Mouse (Mus musculus): ENCODE measurements around the gene Itgb2. TPM values are rescaled to one million over a fixed set of nuclear protein-coding genes. Genes with fewer than 3 reads are reported as not detected.

The Itgb2 gene
- total RNA-seq, 4 experiments from 2014 or later: 3.3 to 25.5 (median 3.7) TPM

DNA sequence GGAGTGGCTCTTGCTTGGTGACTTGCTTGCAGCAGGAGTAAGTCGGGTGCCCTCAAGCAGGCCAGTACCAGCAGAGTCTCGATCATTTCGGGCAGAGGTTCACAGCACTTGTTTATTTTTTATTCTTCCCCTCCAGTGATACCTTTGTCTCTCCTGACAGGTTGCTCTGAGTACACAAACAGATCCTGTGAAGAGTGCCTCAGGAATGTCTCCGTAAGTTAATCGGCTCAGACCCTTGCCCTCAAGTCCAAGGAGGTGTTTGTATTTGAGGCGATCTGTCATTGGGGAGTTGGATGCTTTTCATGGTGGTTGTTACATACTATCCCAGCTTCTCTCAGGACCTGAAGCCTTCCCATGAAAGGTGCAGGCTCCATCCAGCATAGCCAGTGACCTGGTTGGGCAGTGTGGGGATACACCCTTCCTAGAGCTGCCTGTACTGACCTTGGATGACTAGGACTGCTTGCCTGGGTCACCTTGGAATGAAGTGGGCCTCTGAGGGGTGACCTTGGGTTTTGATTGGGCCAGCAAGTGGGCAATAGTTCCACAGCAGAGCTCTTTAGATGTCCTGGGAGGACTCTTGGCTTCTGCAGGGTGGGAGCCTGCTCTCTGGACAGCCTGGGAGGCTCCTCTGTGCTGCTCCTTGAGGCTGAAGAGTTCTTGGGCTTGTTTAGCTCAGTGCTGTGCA is 57.2 kb downstream of the Itgb2 start:
- no peak for DNase-seq (ENCODE audit: low spot score)

DNA sequence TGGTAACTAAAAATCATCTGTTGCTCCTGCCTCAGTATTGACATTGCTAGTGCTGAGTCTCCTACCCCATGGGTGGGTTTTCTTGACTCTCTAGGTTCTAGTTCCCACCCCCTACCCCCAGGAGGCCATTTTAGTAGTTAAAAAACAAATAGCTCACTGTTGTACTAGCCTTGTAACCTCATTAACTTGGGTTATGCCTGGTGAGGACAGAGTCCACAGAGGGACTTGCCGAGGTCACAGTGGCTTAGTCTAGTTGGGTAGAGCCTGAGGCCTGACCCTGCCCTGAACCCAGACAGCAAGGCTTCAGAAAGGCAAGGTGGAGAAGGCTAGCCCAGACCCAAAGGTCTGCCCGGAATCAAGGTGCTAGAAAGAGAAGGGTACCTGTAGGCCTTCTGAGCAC is 58.0 kb downstream of the Itgb2 start:
- no peak for DNase-seq (ENCODE audit: low spot score)

DNA sequence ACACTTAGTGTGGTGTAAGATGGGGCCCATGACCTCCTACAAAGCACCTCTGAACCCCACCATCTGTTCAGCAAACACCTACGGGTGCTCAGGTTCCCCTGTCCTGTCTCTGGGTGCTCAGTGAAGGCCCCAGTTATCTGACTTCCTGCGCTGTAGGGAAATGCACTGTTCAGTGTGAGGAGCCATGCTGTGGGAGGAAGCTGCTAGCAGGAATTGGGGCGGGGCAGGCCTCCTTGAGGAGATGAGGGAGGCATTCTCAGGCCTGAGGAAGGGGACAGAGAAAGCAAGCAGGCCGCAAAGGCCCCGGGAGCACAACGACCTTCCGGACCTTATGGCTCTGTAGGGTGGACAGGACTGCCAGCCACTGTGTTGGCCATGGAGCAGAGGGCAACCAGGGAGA is 59.1 kb downstream of the Itgb2 start:
- DNase-seq (ENCODE audit: low spot score): no peak

DNA sequence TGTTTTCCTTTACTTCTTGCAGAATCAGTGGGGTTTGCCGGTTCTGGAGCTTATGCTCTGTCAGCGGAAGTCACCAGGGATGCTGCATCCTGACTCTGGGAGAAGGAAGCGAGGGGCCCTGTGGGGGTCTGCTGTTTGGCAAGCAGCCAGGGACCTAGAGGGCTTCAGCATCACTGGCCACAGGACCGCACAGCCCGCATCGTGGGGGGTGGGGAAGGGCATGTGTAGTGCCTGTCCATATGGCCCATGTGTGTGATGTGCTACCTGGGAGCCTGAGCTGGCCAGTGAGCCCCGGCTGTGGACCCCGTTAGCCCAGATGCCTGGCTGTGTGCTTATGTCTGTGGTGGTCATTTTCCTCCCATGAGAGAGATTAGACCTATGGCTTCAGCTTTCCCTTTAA is 59.7 kb downstream of the Itgb2 start:
- DNase-seq (ENCODE audit: low spot score): no peak

DNA sequence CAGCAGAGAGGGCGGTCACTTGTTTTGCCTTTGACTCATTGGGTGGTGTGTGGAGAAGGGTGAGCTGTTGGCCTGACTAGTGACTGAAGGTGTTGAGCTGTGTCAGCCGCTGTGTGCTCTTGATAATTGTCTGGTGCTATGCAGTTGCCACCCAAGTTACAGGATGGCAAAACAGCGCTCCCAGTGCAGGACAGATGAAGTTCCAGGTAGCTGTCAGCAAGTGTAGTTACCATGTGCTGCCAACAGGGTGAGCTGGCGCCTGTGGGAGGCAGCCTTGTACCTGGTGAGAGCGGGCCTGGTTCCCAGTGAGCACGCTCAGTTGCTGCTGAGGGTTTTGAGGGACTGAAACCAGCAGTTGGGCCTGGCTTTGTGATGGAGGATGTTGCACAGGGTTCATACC is 60.8 kb downstream of the Itgb2 start:
- no peak for DNase-seq (ENCODE audit: low spot score)

DNA sequence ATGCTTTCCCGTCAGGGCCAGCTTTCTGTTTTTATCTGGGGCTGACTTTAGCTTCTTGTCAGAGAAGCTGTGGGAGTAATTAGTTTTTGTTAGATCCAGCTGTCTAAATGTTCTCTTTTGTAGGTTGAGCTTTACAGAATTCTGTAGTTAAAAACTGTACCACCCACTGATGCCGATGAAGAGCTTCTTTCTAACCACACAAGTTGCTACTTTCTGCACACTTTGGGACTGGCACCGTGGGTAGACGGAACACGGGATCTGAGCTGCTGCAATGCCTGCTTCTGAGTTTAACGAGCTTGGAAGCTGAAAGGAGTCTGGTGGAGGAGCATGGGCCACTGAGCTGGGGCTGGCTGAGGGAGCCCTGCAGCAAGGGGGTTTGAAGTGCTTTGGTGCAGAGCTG is 61.5 kb downstream of the Itgb2 start:
- no peak for DNase-seq (ENCODE audit: low spot score)

DNA sequence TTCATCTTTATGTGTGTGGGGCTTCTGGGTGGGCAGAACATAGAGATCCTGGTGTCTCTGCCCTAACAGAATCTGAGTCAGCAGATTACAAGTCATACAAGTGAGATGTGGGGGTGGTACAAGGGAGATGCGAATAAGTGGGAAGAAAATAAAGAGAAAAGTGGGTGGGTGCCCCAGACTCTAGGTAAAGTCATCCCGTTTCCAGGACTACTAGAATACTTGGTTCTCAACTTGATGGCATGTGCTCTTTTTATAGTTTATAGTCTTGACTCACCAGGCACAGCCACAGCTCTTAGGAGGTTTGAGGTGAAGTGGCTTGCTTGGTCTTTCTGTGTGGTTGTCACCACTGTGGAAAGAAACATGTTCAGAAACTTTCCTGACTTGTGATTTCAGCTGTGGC is 66.0 kb downstream of the Itgb2 start:
- no peak for DNase-seq (ENCODE audit: low spot score)

DNA sequence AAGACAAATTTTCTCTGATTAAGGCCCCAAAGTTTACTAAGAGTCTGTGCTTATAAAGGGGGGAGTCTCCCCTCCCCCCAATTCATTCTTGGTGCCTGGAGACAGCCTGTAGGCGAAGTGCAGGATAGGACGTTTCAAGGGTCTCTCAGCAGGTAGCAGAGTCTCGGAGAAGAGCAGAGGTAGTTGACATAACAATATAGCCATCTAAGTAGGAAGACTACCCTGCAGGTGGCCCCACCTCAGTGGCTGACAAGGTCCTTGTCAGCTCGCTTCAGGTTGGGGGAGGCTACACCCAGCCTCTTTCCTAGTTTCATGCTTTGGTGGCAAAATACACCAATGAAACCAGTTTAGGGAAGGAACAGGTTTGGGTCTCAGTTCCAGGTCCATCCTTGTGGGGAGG is 73.0 kb downstream of the Itgb2 start:
- DNase-seq (ENCODE audit: low spot score): no peak

DNA sequence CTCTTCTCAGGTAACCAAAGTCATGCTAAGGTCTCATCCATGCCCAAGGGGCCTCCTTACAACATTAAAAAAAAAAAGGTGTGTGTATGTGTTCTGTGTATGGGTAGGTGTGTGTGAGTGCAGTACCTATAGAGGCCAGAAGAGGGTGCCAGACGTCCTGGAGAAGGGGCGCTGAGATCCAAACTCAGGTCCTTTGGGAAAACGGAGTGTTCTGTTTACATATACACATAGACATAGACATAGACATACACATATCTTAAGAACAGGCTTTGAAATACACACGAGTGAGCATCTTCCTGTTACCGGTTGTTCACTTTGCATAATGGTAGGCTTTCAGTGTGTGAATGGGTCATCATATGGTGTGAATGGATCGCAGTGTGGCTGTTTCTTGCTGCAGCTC is 74.1 kb downstream of the Itgb2 start:
- no peak for DNase-seq (ENCODE audit: low spot score)

DNA sequence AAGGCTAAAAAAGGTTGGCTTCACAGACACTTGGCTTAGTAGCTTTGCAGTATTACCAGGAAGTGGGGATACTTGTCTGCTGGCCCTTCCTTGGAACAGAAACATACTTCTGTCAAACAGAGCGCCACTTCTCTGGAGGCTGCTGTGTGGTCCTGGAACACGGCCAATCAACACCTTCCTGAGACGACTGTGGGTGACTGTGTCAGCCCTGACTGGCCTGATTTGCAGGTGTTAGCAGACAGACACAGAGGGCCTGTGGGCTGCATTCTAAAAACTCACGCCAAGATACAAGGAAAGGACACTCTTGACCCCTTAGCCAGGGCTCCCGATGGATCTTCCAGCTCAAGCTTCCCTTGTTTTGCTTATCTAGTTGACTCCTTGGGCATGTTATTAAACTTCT is 74.9 kb downstream of the Itgb2 start:
- no peak for DNase-seq (ENCODE audit: low spot score)

DNA sequence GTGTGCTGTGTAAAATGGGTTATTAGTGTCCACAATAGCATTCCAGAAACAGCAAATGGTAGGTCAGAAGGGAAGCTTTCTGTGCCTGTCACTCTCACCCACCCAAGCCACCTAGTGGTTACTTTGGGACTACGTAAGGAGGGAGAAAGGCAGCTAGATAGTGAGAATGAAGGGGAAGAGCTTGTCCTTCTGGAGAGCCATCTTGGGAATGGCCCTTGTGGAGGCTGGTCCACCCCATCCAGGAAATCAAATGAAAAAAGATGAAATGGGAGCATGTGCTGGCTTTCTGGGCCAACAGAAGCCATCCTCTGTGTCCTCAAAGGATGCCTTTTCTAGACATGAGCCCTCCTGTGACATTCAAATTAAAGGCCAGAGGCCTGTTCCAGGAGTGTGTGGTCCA is 75.3 kb downstream of the Itgb2 start:
- DNase-seq (ENCODE audit: low spot score): peak; percentile 41

DNA sequence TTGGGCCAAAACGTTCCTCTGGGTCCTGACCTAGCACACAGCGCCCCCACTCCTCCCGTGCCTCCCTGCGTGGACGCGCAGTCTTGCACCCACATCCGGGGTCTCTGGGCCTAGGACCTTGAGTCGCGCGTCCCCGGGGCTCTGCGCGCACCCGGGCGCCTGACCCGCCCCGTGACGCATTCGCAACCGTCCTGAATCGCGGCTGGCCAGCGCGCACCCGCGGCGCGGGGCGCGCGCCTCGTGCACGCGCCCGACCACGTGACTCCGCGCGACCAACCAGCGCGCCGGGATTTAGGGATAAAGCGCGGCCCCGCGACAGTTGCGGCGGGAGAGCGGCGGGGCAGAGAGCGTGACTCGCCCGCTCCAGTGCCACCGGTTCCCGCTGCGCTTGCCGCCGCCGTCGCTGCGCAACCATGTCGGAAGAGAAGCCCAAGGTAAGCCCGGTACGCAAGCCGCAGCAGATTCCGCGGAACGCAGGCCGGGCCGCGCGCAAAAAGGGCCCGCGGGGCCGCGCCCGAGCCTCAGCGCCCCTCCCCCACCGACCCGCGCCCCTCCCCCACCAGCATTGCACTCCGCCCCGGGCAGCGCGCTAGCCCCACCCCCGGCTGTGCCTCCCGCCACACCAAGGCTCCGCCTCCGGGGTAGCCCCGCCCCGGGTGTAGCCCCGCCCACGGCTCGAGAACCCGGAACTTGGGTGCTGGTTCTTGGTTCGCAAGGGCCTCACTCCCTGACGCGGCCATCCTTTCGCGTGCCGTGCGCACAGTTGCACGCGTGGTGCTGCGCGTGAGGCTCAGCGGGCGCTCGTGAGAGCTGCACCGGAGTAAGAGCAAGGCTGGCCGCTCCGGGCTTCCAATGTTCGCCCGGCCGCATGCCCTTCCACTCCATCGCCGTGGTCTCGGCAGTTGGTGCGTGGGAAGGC is 76.1 kb downstream of the Itgb2 start, which contains the start of the genes Sumo3 and Gm49325:
Sumo3 (plus strand) TSS at position 190 of the 919 bp plus-strand sequence.
Gm49325 (plus strand) TSS at position 290 of the 919 bp plus-strand sequence.
- peak; percentile 96 for DNase-seq (ENCODE audit: low spot score)

DNA sequence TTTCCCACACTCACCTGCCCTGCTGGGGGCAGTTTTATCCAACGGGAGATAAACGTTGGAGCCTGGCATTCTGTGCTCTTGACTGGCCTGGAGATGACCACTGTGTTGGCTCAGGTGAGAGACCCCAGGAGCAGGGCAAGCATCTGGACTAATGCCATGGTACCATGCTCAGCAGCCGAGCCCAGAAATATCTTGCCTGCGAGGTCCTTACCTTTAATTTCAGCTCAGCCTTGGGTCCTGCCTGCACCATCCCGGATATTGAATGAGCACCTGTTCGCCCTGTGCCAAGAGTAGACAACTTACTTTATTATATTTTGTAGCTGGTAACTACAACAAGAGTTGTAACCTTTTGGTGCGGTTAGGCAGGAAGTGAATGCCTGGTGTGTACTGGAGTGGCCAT is 76.8 kb downstream of the Itgb2 start:
- DNase-seq (ENCODE audit: low spot score): no peak

DNA sequence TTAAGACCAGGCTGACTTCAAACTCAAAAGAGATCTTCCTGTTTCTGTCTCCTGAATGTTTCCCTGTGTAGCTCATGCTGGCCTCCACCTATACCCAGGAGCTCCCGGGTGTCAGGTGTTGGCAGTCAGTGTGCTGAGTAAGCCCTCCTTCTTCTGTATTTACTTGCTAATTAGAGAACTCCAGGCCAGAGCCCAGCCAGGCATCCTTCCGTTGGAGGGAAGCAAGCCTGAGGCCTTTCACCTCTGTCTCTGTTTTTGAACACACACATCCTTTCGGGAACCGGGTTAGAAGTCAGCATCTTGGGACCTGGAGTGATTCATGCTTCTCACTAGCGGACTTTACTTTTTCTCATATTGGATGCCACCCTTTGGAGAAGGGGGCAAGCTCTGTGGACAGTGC is 77.4 kb downstream of the Itgb2 start:
- no peak for DNase-seq (ENCODE audit: low spot score)

DNA sequence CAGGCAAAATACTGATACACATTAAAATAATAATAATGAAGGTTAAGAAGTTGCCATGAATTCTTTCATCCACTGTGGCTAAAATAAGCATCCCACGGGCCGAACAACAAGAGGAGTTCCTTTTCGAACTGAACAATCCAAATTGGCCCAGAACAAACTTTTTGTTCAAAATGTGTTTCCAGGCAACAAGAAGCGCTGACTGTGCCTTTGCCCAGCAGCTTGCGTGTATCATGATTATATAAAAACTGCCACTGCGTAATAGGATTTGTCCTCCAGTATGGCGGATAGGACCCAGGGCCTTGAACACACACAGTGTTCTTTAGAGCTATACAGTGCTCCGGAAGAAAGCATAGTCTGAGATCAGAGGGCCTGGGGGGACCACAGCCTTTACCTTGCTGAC is 78.5 kb downstream of the Itgb2 start:
- DNase-seq (ENCODE audit: low spot score): no peak

DNA sequence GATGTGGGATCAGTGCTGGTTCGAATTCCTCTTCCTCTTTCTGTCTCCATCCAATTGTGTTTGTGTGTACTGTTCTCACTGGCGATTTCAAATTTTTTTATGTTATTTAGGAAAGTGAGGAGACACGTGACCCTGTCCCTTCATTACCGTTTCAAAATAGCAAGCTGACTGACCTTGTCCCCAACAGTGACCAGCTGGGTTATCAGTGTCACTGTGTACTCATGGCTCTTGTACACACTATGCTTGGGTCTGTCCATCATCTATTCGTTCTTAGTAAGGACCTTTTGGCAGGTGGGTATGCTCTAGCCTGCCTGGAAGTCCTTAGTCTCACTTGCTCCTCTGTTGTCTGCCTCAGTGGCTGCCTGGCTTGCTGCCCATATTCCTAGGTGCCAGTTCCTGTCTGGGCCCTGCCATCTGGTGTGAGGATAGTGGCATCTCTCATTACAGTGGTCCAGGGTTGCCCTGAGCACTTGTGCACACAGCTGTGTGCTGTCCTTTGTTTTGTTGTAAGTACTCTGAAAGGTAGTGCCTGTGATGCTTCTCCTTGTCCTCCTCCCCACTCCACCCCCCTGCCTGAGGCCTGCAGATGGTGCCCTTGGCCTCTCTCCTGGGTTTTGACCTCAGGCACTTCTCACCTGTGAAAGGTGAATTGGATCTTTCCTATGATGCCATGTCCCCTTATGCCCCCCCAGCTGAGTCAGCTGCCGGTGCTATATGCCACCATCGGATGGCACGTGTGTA is 80.3 kb downstream of the Itgb2 start:
- no peak for DNase-seq (ENCODE audit: low spot score)

DNA sequence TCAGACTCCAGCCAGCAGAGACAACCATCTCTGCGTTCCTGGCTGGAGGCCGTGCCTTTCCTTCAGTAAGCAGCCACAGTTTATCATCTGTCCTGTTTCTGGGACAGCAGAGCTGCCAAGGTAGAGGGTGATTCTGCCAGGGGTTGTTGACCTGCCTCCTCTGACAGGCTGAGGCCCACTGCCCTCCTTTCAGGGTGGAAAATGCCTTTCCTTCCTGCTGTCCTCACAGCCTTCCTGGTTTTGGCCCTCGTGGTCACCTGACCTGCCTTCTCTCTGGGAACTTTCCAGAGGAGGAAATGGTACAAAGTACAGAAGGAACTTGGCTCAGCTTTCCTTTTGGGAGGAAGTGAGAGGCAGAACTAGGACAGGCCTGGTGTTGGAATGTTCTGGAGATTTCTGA is 83.4 kb downstream of the Itgb2 start:
- DNase-seq (ENCODE audit: low spot score): peak; percentile 95

Other genes with a start within 250 kb of the Itgb2 start
- gene Adarb1, start 112.0 kb upstream of the Itgb2 start, total RNA-seq (2022): 10 to 100 TPM; 12.4 to 17.7 (median 16.4) TPM
- gene Fam207a, start 14.5 kb upstream of the Itgb2 start, total RNA-seq (2022): 10 to 100 TPM in 1 of 4 experiments, 1 to 10 TPM in 3; 8.0 to 12.4 (median 9.1) TPM
- 100 to 1,000 TPM; 132 to 142 (median 134) TPM for gene Pttg1ip, start 51.5 kb downstream of the Itgb2 start, total RNA-seq (2022)
- gene Sumo3, start 75.8 kb downstream of the Itgb2 start, total RNA-seq (2022): 10 to 100 TPM; 59.3 to 76.7 (median 67.5) TPM
- gene Gm49325, start 75.9 kb downstream of the Itgb2 start, total RNA-seq (2022): 10 to 100 TPM in 3 of 4 experiments, 1 to 10 TPM in 1; 8.3 to 15.8 (median 13.9) TPM
- gene Ube2g2, start 92.0 kb downstream of the Itgb2 start, total RNA-seq (2022): 10 to 100 TPM; 78.9 to 82.9 (median 81.2) TPM
- not detected for gene Tspear, start 156.3 kb downstream of the Itgb2 start, total RNA-seq (2022)
- not detected for gene Gm19402, start 160.5 kb downstream of the Itgb2 start, total RNA-seq (2022)
- gene Gm9508, start 167.0 kb downstream of the Itgb2 start, total RNA-seq (2022): not detected
- gene Gm10272, start 176.4 kb downstream of the Itgb2 start, total RNA-seq (2022): not detected
- gene Gm10024, start 181.2 kb downstream of the Itgb2 start, total RNA-seq (2022): not detected
- not detected for gene Gm10142, start 185.6 kb downstream of the Itgb2 start, total RNA-seq (2022)
- not detected for gene Krtap12-1, start 190.3 kb downstream of the Itgb2 start, total RNA-seq (2022)
- gene Gm10100, start 196.2 kb downstream of the Itgb2 start, total RNA-seq (2022): not detected
- not detected for gene Gm18596, start 212.4 kb downstream of the Itgb2 start, total RNA-seq (2022)
- gene Gm9736, start 221.1 kb downstream of the Itgb2 start, total RNA-seq (2022): not detected
- gene Gm3233, start 229.4 kb downstream of the Itgb2 start, total RNA-seq (2022): not detected
- not detected for gene Gm3238, start 241.1 kb downstream of the Itgb2 start, total RNA-seq (2022)
- not detected for gene Gm7138, start 246.7 kb downstream of the Itgb2 start, total RNA-seq (2022)

Measured in heart, adult 8-10 months (tissue).